23 mouse cellular contexts compared by ENCODE assay signal in the genomic region with DNA sequence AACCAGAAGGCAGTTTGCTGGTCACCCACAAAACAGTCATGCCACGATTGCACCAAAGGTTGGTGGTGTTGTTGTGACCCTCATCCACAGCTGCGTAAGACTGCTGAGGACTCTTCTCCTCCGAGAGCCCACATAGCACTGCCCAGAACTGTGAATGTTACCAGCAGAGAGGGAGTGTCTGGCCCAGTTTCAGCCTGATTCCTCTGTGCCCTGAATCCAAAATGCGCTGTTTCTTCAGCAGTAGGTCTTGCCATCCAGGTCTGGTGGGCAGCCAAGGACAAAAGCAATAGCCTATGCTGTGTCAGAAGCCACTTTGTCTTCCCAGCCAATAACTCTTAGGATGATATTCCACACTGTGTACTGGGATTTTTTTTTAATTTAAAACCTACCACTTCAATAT.
DNase-seq lines count a peak whose midpoint lies in the region; TF ChIP-seq lines count a peak whose summit lies in the region.
"Had no signal": no experiment of that assay in that cellular context is flagged by ENCODE, and none has a peak within 500 bp of the region (broad histone marks: within the 10 kb centered on the region; RNA-seq: fewer than 3 reads in every experiment).

No protein-coding gene starts in this region.

- TF ChIP-seq CTCF in layer of hippocampus, adult 2 months (conservative IDR thresholded peaks at IDR 0.05): no peak
- no peak for TF ChIP-seq CTCF in brain, embryonic 14.5 days (IDR thresholded peaks at IDR 0.05; ENCODE audit: borderline replicate concordance, extremely low read depth, insufficient read depth, insufficient read length)

- no peak for TF ChIP-seq POLR2A in brain, embryonic 14.5 days (IDR thresholded peaks at IDR 0.05; ENCODE audit: borderline replicate concordance, extremely low read depth, insufficient read depth, insufficient read length, poor library complexity, severe bottlenecking)

- peak overlapping the region; percentile 72 for H3K27ac ChIP-seq in layer of hippocampus, adult 2 months
- H3K27ac ChIP-seq: embryonic facial prominence, embryonic 15.5 days; forebrain, embryonic 12.5 days; intestine, embryonic 15.5 days; limb, embryonic 10.5 days; liver, embryonic 13.5 days; midbrain, embryonic 10.5 days; stomach, postnatal 0 days had no signal

- peak; percentile 10 for DNase-seq in cerebellum, adult 11-12 months
- no peak for DNase-seq in cerebellum, adult 9-10 months
- peak; percentile 13 to 20 for DNase-seq in layer of hippocampus, adult 2 months (ENCODE audit: low spot score in 2 of 2)
- DNase-seq in layer of hippocampus, adult 9-11 months: no peak
- DNase-seq in brain, embryonic 14.5 days (ENCODE audit: low read depth): peak; percentile 8
- peak; percentile 14 to 66 for DNase-seq in layer of hippocampus, postnatal 14 days (ENCODE audit: low spot score in 2 of 2)
- no peak for DNase-seq in heart, adult 8-10 months (ENCODE audit: low spot score)
- DNase-seq: B cell, adult 2 months; gastrocnemius, postnatal 10 days; heart, postnatal 4 days; kidney, postnatal 10 days; liver, embryonic 13.5 days; lung, postnatal 14 days; spleen, adult 18-20 months; thymus, postnatal 4 days had no signal

- H3K4me3 ChIP-seq in layer of hippocampus, adult 2 months: peak overlapping the region; percentile 37; the same call in 1 of the 2 replicates
- H3K4me3 ChIP-seq: embryonic facial prominence, embryonic 15.5 days; forebrain, embryonic 12.5 days; heart, embryonic 12.5 days; intestine, embryonic 15.5 days; limb, embryonic 10.5 days; liver, embryonic 13.5 days; midbrain, embryonic 10.5 days; myocyte had no signal

Comparison
In these comparisons a context has a peak if more than half of its experiments do, and no peak if none do; other contexts are left out.
1. DNase-seq: peak in cerebellum, adult 11-12 months (single experiment), layer of hippocampus, adult 2 months (2 of 2), brain, embryonic 14.5 days (single experiment) and layer of hippocampus, postnatal 14 days (2 of 2); none in cerebellum, adult 9-10 months (single experiment), layer of hippocampus, adult 9-11 months (single experiment) and heart, adult 8-10 months (single experiment).